Mouse (Mus musculus) lung, adult 2 months (tissue): ENCODE data around the gene Tmem94. TPM values are rescaled to one million over a fixed set of nuclear protein-coding genes. Genes with fewer than 3 reads are reported as not detected.

Experiments
- DNase-seq: peaks from one replicate; pipeline ENCODE4 v3.0.0; 2022
- H3K4me1 ChIP-seq: fragments of 200-500 bp; 2 replicates; pipeline ENCODE4 v1.6.1; 2011; ENCODE audit warnings: low read length; ENCODE audit not compliant: control insufficient read depth, insufficient read depth
- H3K4me3 ChIP-seq: fragments of 200-500 bp; replicated peaks from 2 replicates; pipeline ENCODE3; 2011; ENCODE audit warnings: low read depth, mild to moderate bottlenecking, control low read depth, low read length; ENCODE audit errors: extremely low read depth
- CTCF ChIP-seq: fragments of 200-500 bp; IDR thresholded peaks from 2 replicates; pipeline ENCODE4 v1.5.1; 2011; ENCODE audit warnings: mild to moderate bottlenecking, low read length, control low read depth; ENCODE audit not compliant: insufficient read depth
- POLR2A ChIP-seq: fragments of 200-500 bp; IDR thresholded peaks from 2 replicates; pipeline ENCODE4 v1.6.1; 2011; ENCODE audit warnings: low read depth, mild to moderate bottlenecking, control low read depth, low read length, borderline replicate concordance; ENCODE audit errors: extremely low read depth
- WGBS: fragments of 180-500 bp; shearing (Covaris S2); methylation state at CpG from one replicate; pipeline ENCODE4 v1.1.7; 2018; 5-methylcytosine and 5-hydroxymethylcytosine counted together
- polyA plus RNA-seq: library from polyadenylated mRNA; depleted of rRNA; stranded (reverse); fragments of >200 nt; gene quantifications from 2 replicates; pipeline ENCODE4 v1.2.3, GENCODE M21; 2012

Tmem94 gene
- polyA plus RNA-seq, 1 experiment, result 107 TPM

DNA sequence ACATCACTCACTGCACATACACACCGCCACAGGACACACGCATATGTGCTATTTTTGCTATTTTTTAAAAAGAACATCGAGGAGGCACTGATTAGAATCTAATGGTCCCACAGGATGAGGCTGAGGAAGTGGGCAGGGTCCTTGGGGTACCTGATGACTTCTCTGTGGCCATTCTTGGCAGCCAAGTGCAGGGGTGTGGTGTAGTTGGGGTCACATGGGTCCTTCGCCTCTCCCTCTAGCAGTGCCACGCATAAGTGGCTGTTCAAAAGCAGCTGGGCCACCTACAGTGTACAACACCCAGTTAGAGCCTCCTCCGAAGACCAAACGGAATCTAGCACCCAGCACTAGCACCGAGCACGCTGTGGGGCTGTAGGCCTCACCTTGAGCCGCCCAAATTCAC lies 40.9 kb downstream of the Tmem94 start:
- peaks cover 24% of the 10 kb centered on the region for H3K4me1 ChIP-seq
- peak; percentile 47 for DNase-seq
- TF ChIP-seq CTCF (no peak), POLR2A (peak; percentile 18; the same call in 1 of the 2 replicates)
- no peak overlapping the region for H3K4me3 ChIP-seq
- 53% methylated on average over 10 of the region's 10 CpGs for WGBS

DNA sequence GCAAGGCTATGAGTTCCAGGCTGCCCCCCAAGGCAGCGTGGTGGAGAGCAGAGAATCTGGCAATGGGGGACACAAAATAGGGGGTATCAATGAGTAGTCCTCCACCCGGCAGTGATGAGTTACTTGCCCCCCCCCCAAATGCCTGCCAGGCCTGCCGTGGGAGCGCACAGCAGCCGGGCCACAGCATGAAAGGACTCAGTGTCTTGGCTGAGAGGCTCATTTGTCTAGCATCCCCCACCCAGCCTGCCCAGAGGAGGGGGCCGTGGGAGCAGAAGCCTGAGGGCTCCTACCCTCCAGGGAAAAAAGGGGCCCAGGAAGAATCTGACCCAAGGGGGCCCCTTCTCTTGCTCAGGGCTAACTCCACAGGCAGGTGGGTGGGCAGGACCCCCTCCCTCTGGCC lies 42.1 kb downstream of the Tmem94 start:
- Histone ChIP-seq H3K4me3 (no peak overlapping the region), H3K4me1 (peaks cover 24% of the 10 kb centered on the region)
- TF ChIP-seq CTCF, result no peak
- TF ChIP-seq POLR2A, result no peak
- DNase-seq, result no peak
- 82% methylated on average over 6 of the region's 6 CpGs for WGBS

DNA sequence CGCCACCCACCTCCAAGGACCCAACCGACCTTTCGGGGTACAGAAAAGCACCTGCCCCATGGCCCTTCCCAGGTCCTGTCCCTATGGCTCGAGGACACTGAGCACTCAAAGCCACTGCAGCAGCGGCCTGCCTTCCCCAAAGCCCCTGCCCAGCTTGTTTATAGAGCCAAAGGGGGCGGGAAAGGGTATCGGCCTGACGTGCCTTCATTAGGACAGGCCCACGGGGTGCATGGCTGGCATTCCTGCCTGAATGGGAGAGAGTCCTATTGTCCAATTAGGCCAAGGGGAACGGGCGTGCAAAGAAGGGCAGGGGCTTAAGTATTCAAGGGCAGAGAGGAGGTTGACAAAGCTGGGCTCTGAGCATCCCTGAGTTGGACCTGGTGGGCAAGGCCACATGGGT lies 42.7 kb downstream of the Tmem94 start:
- 62% methylated on average over 11 of the region's 11 CpGs for WGBS
- DNase-seq, result no peak
- Histone ChIP-seq H3K4me3 (no peak overlapping the region), H3K4me1 (peaks cover 24% of the 10 kb centered on the region)
- no peak for TF ChIP-seq CTCF
- no peak for TF ChIP-seq POLR2A

DNA sequence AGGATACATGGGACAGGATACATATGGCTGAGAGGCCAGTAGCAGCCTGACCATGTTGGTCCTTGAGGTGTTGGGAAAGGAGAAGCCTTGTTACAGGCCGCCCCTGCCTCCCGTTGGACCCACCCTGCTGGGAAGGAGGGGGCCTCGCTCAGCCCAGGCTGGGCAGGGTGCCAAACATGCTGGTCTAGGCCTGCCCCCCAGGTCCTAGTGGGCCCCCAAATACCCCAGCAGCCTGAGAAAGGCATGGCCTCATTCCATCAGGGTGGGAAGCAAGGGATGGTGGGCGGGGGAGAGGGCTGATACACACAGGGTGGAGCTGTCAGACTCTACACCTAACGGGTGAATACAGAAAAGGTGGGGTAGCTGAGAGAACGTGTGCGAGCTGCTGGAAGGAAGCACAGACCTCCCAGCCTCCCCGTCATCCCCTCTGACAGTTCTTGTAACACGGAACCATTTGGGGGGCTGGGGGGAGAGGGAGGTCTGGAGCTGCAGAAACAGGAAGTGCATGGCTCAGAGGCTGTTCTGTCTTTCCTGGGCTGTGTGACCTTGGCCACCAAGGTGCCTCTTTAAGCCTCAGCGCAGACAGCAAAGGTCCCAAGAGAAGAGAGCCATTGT lies 43.6 kb downstream of the Tmem94 start:
- DNase-seq, result no peak

DNA sequence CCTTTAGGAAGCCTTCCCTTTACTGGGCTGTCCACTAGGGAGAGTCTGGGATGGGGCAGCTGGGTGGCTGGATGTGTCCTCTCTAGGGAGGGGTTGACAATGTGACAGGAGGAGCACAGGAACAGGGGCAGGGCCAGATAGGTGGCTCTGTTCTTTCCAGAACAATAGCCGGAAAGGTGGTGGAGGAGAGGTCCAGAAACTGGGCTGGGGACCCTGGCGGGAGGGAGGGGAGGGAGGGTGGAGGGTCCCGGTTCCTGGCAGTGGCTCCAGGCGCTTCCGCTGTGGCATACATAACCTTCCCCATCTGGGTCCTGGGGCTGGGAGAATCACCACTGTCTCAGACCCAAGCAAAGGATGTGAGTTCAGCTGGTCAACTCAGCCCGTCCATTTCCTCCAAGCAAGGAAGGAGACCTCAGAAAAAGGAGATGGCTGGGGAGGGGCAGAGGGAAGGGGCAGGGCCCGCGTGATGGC lies 44.1 kb downstream of the Tmem94 start:
- H3K4me1 ChIP-seq, result peaks cover 23% of the 10 kb centered on the region
- DNase-seq, result no peak
- peak overlapping the region; percentile 45 for H3K4me3 ChIP-seq
- 41% methylated on average over 8 of the region's 8 CpGs for WGBS
- TF ChIP-seq POLR2A (peak; percentile 48; the same call in 1 of the 2 replicates), CTCF (peak; percentile 17; the same call in 1 of the 2 replicates)

More for the DNA sequence above, 43.6 kb downstream of the Tmem94 start:
- H3K4me1 ChIP-seq, result peaks cover 20% of the 10 kb centered on the region
- TF ChIP-seq POLR2A (no peak), CTCF (no peak)
- H3K4me3 ChIP-seq, result peak overlapping the region; percentile 45
- 25% methylated on average over 10 of the region's 10 CpGs for WGBS

DNA sequence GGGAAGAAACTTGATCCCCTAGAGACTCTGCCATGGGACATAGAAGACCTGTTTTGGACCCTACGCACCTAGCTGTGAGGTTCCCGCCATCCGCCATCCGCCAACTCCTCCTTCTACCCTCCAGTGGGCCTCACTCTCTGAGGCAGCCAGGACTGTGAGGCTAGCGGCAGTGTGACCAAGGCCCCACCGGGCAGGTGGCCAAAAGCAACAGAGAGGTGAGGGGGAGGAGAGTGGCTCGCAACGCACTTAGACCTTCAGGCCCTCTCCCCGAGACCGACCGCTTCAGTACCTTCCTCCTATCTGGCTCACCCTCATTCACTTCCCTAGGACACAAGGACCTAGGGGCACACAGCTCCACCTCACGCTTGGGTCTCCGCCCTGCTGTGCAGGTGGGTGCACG lies 45.1 kb downstream of the Tmem94 start:
- peaks cover 26% of the 10 kb centered on the region for H3K4me1 ChIP-seq
- TF ChIP-seq POLR2A, result no peak
- no peak for TF ChIP-seq CTCF
- DNase-seq, result peak; percentile 58
- WGBS, result 25% methylated on average over 14 of the region's 14 CpGs
- H3K4me3 ChIP-seq, result peak overlapping the region; percentile 82

DNA sequence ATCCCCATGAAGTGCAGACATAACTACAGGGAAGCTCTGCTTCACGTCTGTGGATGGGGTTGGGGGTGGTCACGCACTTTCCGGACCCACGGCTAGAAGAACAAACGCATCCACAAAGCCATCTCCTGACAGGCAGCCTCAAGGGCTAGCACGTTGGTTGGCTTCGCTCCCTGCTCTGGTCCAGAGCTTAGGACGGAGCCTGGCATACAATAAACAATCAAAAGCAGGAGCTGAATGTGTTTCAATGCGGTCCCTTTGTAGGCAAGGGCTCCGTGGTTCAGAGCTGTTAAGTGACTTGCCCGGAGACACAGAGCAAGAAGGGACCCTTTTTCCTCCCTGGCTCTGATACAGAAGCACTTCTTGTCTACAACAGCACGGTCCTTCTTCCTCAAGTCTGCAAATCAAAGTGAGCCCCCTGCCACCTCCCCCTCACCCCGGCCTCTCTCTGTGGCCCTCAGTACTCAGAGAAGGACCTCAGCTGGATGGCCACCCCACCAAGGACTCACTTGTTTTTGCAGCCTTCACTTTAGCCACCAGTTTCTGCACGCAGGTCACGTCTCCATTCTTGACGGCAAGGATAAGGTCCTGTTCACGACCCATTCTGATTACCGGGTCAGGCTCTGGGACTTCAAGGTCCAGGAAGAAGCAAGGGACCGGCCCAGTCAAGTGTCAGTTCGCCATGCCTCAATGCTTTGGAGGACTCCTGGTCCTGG lies 46.3 kb downstream of the Tmem94 start:
- TF ChIP-seq POLR2A (no peak), CTCF (no peak)
- H3K4me1 ChIP-seq, result peaks cover 22% of the 10 kb centered on the region
- 46% methylated on average over 20 of the region's 20 CpGs for WGBS
- H3K4me3 ChIP-seq, result peak overlapping the region; percentile 82
- DNase-seq, result no peak

DNA sequence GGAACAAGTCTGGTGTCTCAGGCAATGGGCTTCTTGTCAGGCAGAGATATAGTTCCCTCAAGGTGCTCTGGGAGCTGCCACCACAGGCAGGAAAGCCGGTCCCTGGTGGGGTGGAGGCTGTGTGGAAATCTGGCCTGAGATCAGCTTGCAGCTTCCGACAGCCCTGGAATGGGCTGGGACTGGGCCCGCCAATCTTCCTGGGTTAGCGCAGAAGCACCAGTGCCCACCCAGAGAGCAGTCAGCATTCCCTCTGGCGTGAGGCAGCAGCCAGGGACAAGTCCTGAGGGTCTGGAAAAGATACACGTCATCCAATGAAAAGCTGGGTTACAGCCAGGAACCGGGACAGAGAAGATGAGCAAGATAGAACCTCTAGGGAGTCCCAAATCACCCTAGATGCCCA lies 46.9 kb downstream of the Tmem94 start:
- TF ChIP-seq CTCF, result no peak
- peak; percentile 82; the same call in 1 of the 2 replicates for TF ChIP-seq POLR2A
- peak; percentile 64 for DNase-seq
- H3K4me3 ChIP-seq, result peak overlapping the region; percentile 82
- 17% methylated on average over 7 of the region's 7 CpGs for WGBS
- H3K4me1 ChIP-seq, result peaks cover 19% of the 10 kb centered on the region

DNA sequence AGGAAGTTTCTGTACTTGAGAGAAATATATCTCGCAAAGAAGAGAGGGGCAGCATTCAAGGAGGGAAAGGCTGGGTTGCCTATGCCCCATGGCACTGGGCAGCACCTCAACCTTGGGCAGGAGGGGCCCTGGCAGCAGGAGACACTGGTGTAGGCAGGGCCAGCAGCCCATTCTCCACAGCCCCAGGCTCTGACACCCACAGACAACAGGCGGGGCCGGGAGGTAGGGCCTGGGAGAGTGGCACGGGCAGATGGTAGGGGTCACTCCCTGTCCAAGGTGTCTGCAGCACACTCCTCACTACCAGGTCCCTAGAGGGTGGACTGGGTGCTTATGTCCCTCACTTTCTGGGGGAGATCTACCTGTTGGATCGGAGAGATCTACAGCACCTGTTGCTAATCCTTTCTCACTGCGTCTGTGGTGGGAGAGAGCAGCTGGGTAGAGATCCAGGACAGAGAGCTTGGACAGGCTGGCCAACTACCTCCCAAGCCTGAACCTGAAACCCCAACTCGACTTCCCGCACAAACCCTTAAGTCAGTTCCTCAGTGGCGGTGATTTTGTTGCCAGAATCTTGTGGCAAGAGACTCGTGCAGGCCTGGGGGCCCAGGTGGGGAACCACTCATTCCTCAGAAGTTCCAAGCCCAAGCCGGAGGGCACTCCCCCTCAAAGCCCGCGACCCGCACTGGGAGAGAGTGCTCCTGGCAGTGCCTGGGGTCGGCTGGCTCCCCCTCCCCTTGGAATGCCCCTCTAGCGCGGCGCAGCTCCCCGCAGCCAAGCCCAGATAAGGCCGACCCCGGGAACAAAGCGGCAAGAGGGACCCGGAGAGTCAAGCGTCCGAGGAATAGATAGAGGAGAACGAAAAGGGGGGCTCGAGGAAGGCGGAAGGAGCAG lies 47.5 kb downstream of the Tmem94 start:
- peak; percentile 55 for DNase-seq
- peak overlapping the region; percentile 82 for H3K4me3 ChIP-seq
- WGBS, result 2% methylated on average over 28 of the region's 28 CpGs
- H3K4me1 ChIP-seq, result peaks cover 16% of the 10 kb centered on the region
- no peak for TF ChIP-seq CTCF
- peak; percentile 35; the same call in 1 of the 2 replicates for TF ChIP-seq POLR2A
